Mouse (Mus musculus) urinary bladder, adult 2 months (tissue): Measurements from ENCODE around the gene Ttc25. TPM values are rescaled to one million over a fixed set of nuclear protein-coding genes. Genes with fewer than 3 reads are reported as not detected.
"Not testable (repeated sequence)": the region's sequence is repeated elsewhere in the genome, so short reads cannot be mapped to it uniquely, and the experiment has no call there.

Experiments
- DNase-seq: peaks from one replicate; pipeline ENCODE4 v3.0.0; 2022; ENCODE audit warnings: low spot score
- polyA plus RNA-seq: library from polyadenylated mRNA; depleted of rRNA; stranded (reverse); fragments of >200 nt; gene quantifications from 2 replicates; pipeline ENCODE4 v1.2.3, GENCODE M21; 2012

Gene Ttc25
- polyA plus RNA-seq, 1 experiment, result 0.26 TPM

GRCm38 (mm10) chr11:100528375-100529165, 16.8 kb upstream of the Ttc25 start:
- DNase-seq, result no peak

GRCm38 (mm10) chr11:100533871-100534270, 11.5 kb upstream of the Ttc25 start:
- no peak for DNase-seq

- not testable (repeated sequence) for DNase-seq
These were observed 11.0 kb upstream of the Ttc25 start for GRCm38 (mm10) chr11:100534411-100534810.

GRCm38 (mm10) chr11:100534821-100535220, 10.6 kb upstream of the Ttc25 start:
- not testable (repeated sequence) for DNase-seq

GRCm38 (mm10) chr11:100535996-100536395, 9.4 kb upstream of the Ttc25 start:
- DNase-seq, result no peak

- no peak for DNase-seq
These were observed 8.9 kb upstream of the Ttc25 start for GRCm38 (mm10) chr11:100536466-100536865.

GRCm38 (mm10) chr11:100540966-100541365, 4.4 kb upstream of the Ttc25 start:
- no peak for DNase-seq

- DNase-seq, result no peak
These were observed 3.8 kb upstream of the Ttc25 start for GRCm38 (mm10) chr11:100541577-100541976.

- DNase-seq, result no peak
These were observed 309 bp downstream of the Ttc25 start for GRCm38 (mm10) chr11:100545746-100546085.

GRCm38 (mm10) chr11:100546955-100547354, 1.5 kb downstream of the Ttc25 start:
- DNase-seq, result no peak

- no peak for DNase-seq
These were observed 2.7 kb downstream of the Ttc25 start for GRCm38 (mm10) chr11:100548141-100548540.

GRCm38 (mm10) chr11:100549466-100549865, 4.1 kb downstream of the Ttc25 start:
- no peak for DNase-seq

- DNase-seq, result no peak
These were observed 4.7 kb downstream of the Ttc25 start for GRCm38 (mm10) chr11:100550101-100550500.

GRCm38 (mm10) chr11:100552842-100553241, 7.4 kb downstream of the Ttc25 start:
- no peak for DNase-seq

GRCm38 (mm10) chr11:100555583-100555982, 10.2 kb downstream of the Ttc25 start:
- no peak for DNase-seq

GRCm38 (mm10) chr11:100557563-100557962, 12.2 kb downstream of the Ttc25 start:
- DNase-seq, result no peak

GRCm38 (mm10) chr11:100559476-100559875, 14.1 kb downstream of the Ttc25 start:
- DNase-seq, result no peak

- no peak for DNase-seq
These were observed 16.3 kb downstream of the Ttc25 start for GRCm38 (mm10) chr11:100561748-100562147.

- no peak for DNase-seq
These were observed 18.9 kb downstream of the Ttc25 start for GRCm38 (mm10) chr11:100564297-100564696.

GRCm38 (mm10) chr11:100564703-100565102, 19.3 kb downstream of the Ttc25 start:
- no peak for DNase-seq

- no peak for DNase-seq
These were observed 21.8 kb downstream of the Ttc25 start for GRCm38 (mm10) chr11:100567229-100567628.

GRCm38 (mm10) chr11:100567815-100568245, 22.4 kb downstream of the Ttc25 start:
- DNase-seq, result no peak

GRCm38 (mm10) chr11:100568692-100569091, 23.3 kb downstream of the Ttc25 start:
- no peak for DNase-seq

- no peak for DNase-seq
These were observed 24.4 kb downstream of the Ttc25 start for GRCm38 (mm10) chr11:100569789-100570188.
